Mouse (Mus musculus) heart, embryonic 10.5 days (tissue): ENCODE results near the gene Sprr4. TPM values are rescaled to one million over a fixed set of nuclear protein-coding genes. Genes with fewer than 3 reads are reported as not detected.
"Not testable (repeated sequence)": the region's sequence is repeated elsewhere in the genome, so short reads cannot be mapped to it uniquely, and the experiment has no call there.

Source experiments
- DNase-seq: peaks from one replicate; pipeline ENCODE4 v3.0.0-alpha.2; 2017; ENCODE audit warnings: low spot score
- H3K27ac ChIP-seq: fragments of 300-500 bp; sonication (generic); 2 replicates; pipeline ENCODE4 v1.5.1; 2016; ENCODE audit warnings: mild to moderate bottlenecking
- H3K27me3 ChIP-seq: fragments of 300-500 bp; sonication (generic); 2 replicates; pipeline ENCODE4 v1.6.1; 2016; ENCODE audit warnings: mild to moderate bottlenecking; ENCODE audit not compliant: poor library complexity, insufficient read depth, severe bottlenecking
- H3K36me3 ChIP-seq: fragments of 300-500 bp; sonication (generic); 2 replicates; pipeline ENCODE4 v1.6.1; 2016; ENCODE audit warnings: mild to moderate bottlenecking, moderate library complexity
- H3K4me1 ChIP-seq: fragments of 300-500 bp; sonication (generic); 2 replicates; pipeline ENCODE4 v1.6.1; 2016; ENCODE audit warnings: mild to moderate bottlenecking
- H3K4me3 ChIP-seq: fragments of 300-500 bp; sonication (generic); 2 replicates; pipeline ENCODE4 v1.5.1; 2016; ENCODE audit warnings: mild to moderate bottlenecking, moderate library complexity
- H3K9me3 ChIP-seq: fragments of 300-500 bp; sonication (generic); 2 replicates; pipeline ENCODE4 v1.6.1; 2016; ENCODE audit warnings: mild to moderate bottlenecking, moderate library complexity
- WGBS: fragments of 180-500 bp; shearing (Covaris S2); methylation state at CpG from one replicate; pipeline ENCODE4 v1.1.7; 2016; 5-methylcytosine and 5-hydroxymethylcytosine counted together
- polyA plus RNA-seq: library from polyadenylated mRNA; unstranded; fragments of >200 nt; fragmentation: Nextera tagmentation; extraction: Ambion mirVana; gene quantifications from 2 replicates; pipeline ENCODE4 v1.2.1, GENCODE M21; 2016

The Sprr4 gene
- polyA plus RNA-seq = not detected in 2 replicates

GRCm38 (mm10) chr3:92500393-92500792 is at the start of gene Sprr4:
Sprr4 (minus strand) TSS chr3:92500493.
- H3K36me3 ChIP-seq = no peaks in the 10 kb centered on the region
- no peaks in the 10 kb centered on the region for H3K9me3 ChIP-seq
- H3K4me3 ChIP-seq = no peak within 1 kb of the TSS
- H3K27ac ChIP-seq = no peak within 1 kb of the TSS
- H3K27me3 ChIP-seq = no peaks in the 10 kb centered on the region
- no peaks in the 10 kb centered on the region for H3K4me1 ChIP-seq
- 97% methylated on average over 1 of the region's 1 CpGs for WGBS
- DNase-seq = no peak

- Histone ChIP-seq H3K27me3 (no peaks in the 10 kb centered on the region), H3K9me3 (no peaks in the 10 kb centered on the region), H3K27ac (no peak within 1 kb of the TSS), H3K4me3 (no peak within 1 kb of the TSS), H3K4me1 (no peaks in the 10 kb centered on the region), H3K36me3 (no peaks in the 10 kb centered on the region)
- WGBS = 82% methylated on average over 3 of the region's 3 CpGs
- DNase-seq = no peak
These were observed 34.1 kb upstream of the Sprr4 start, which contains the start of gene 2310046K23Rik for GRCm38 (mm10) chr3:92534411-92534810. 2310046K23Rik (minus strand) TSS chr3:92534511.

GRCm38 (mm10) chr3:92512325-92512724 is 12.0 kb upstream of the Sprr4 start:
- no peak overlapping the region for H3K27ac ChIP-seq
- H3K4me3 ChIP-seq = no peak overlapping the region
- H3K4me1 ChIP-seq = no peaks in the 10 kb centered on the region
- H3K27me3 ChIP-seq = no peaks in the 10 kb centered on the region
- no peak for DNase-seq
- H3K9me3 ChIP-seq = no peaks in the 10 kb centered on the region
- no peaks in the 10 kb centered on the region for H3K36me3 ChIP-seq

- no peaks in the 10 kb centered on the region for H3K4me1 ChIP-seq
- H3K36me3 ChIP-seq = no peaks in the 10 kb centered on the region
- no peak overlapping the region for H3K27ac ChIP-seq
- DNase-seq = no peak
- no peaks in the 10 kb centered on the region for H3K27me3 ChIP-seq
- H3K9me3 ChIP-seq = no peaks in the 10 kb centered on the region
- H3K4me3 ChIP-seq = no peak overlapping the region
These were observed 10.5 kb upstream of the Sprr4 start for GRCm38 (mm10) chr3:92510786-92511185.

GRCm38 (mm10) chr3:92508185-92508584 is 7.9 kb upstream of the Sprr4 start:
- no peaks in the 10 kb centered on the region for H3K27me3 ChIP-seq
- no peaks in the 10 kb centered on the region for H3K9me3 ChIP-seq
- 85% methylated on average over 1 of the region's 1 CpGs for WGBS
- no peaks in the 10 kb centered on the region for H3K4me1 ChIP-seq
- H3K27ac ChIP-seq = no peak overlapping the region
- no peak for DNase-seq
- no peak overlapping the region for H3K4me3 ChIP-seq
- no peaks in the 10 kb centered on the region for H3K36me3 ChIP-seq

GRCm38 (mm10) chr3:92503528-92503927 is 3.2 kb upstream of the Sprr4 start:
- DNase-seq = no peak
- no peaks in the 10 kb centered on the region for H3K27me3 ChIP-seq
- H3K27ac ChIP-seq = no peak overlapping the region
- no peaks in the 10 kb centered on the region for H3K9me3 ChIP-seq
- no peaks in the 10 kb centered on the region for H3K4me1 ChIP-seq
- no peaks in the 10 kb centered on the region for H3K36me3 ChIP-seq
- H3K4me3 ChIP-seq = no peak overlapping the region

- H3K9me3 ChIP-seq, H3K36me3 ChIP-seq, H3K4me3 ChIP-seq, H3K27me3 ChIP-seq, H3K4me1 ChIP-seq, DNase-seq, H3K27ac ChIP-seq: not testable (repeated sequence)
These were observed 10.0 kb downstream of the Sprr4 start for GRCm38 (mm10) chr3:92490262-92490661.

GRCm38 (mm10) chr3:92486307-92486706 is 14.0 kb downstream of the Sprr4 start:
- 43% methylated on average over 1 of the region's 1 CpGs for WGBS
- H3K27ac ChIP-seq = no peak overlapping the region
- H3K4me3 ChIP-seq = no peak overlapping the region
- H3K9me3 ChIP-seq = no peaks in the 10 kb centered on the region
- H3K4me1 ChIP-seq = no peaks in the 10 kb centered on the region; the same call in 1 of the 2 replicates
- H3K27me3 ChIP-seq = no peaks in the 10 kb centered on the region
- H3K36me3 ChIP-seq = no peaks in the 10 kb centered on the region
- no peak for DNase-seq

GRCm38 (mm10) chr3:92485863-92486262 is 14.4 kb downstream of the Sprr4 start, which contains the start of gene Sprr1a:
Sprr1a (minus strand) TSS chr3:92485895.
- Histone ChIP-seq H3K4me1 (no peaks in the 10 kb centered on the region; the same call in 1 of the 2 replicates), H3K36me3 (no peaks in the 10 kb centered on the region), H3K9me3 (no peaks in the 10 kb centered on the region), H3K27ac (no peak within 1 kb of the TSS), H3K27me3 (no peaks in the 10 kb centered on the region), H3K4me3 (no peak within 1 kb of the TSS)
- DNase-seq = no peak

- H3K27me3 ChIP-seq = not testable (repeated sequence)
These were observed 19.0 kb downstream of the Sprr4 start for GRCm38 (mm10) chr3:92481249-92481648.

GRCm38 (mm10) chr3:92470111-92470510 is 30.2 kb downstream of the Sprr4 start:
- H3K27me3 ChIP-seq = no peaks in the 10 kb centered on the region
- no peaks in the 10 kb centered on the region for H3K36me3 ChIP-seq
- H3K9me3 ChIP-seq = no peaks in the 10 kb centered on the region
- DNase-seq = no peak
- H3K4me3 ChIP-seq = no peak overlapping the region
- H3K4me1 ChIP-seq = no peaks in the 10 kb centered on the region
- WGBS = 69% methylated on average over 2 of the region's 2 CpGs
- H3K27ac ChIP-seq = no peak overlapping the region

More at GRCm38 (mm10) chr3:92481249-92481648, 19.0 kb downstream of the Sprr4 start:
- H3K9me3 ChIP-seq, DNase-seq, H3K36me3 ChIP-seq, H3K27ac ChIP-seq, H3K4me1 ChIP-seq, H3K4me3 ChIP-seq: not testable (repeated sequence)

GRCm38 (mm10) chr3:92467424-92467823 is 32.9 kb downstream of the Sprr4 start:
- DNase-seq = no peak
- Histone ChIP-seq H3K27me3 (no peaks in the 10 kb centered on the region), H3K36me3 (no peaks in the 10 kb centered on the region)

GRCm38 (mm10) chr3:92466576-92466975 is 33.7 kb downstream of the Sprr4 start:
- no peaks in the 10 kb centered on the region for H3K4me1 ChIP-seq
- WGBS = 84% methylated on average over 1 of the region's 1 CpGs
- H3K9me3 ChIP-seq = no peaks in the 10 kb centered on the region
- no peaks in the 10 kb centered on the region for H3K36me3 ChIP-seq
- H3K27ac ChIP-seq = no peak overlapping the region
- no peaks in the 10 kb centered on the region for H3K27me3 ChIP-seq
- no peak for DNase-seq
- H3K4me3 ChIP-seq = no peak overlapping the region

More at GRCm38 (mm10) chr3:92467424-92467823, 32.9 kb downstream of the Sprr4 start:
- H3K4me3 ChIP-seq = no peak overlapping the region
- H3K27ac ChIP-seq = no peak overlapping the region
- no peaks in the 10 kb centered on the region for H3K4me1 ChIP-seq
- H3K9me3 ChIP-seq = no peaks in the 10 kb centered on the region

GRCm38 (mm10) chr3:92458620-92459019 is 41.7 kb downstream of the Sprr4 start, which contains the start of gene Sprr3:
Sprr3 (minus strand) TSS chr3:92458720.
- no peak for DNase-seq
- Histone ChIP-seq H3K27me3 (no peaks in the 10 kb centered on the region; the same call in 1 of the 2 replicates), H3K4me3 (no peak within 1 kb of the TSS), H3K9me3 (no peaks in the 10 kb centered on the region), H3K27ac (no peak within 1 kb of the TSS), H3K4me1 (no peaks in the 10 kb centered on the region), H3K36me3 (no peaks in the 10 kb centered on the region)
- 73% methylated on average over 2 of the region's 2 CpGs for whole genome bisulfite sequencing
